Mouse (Mus musculus) brain, embryonic 18.5 days (tissue): Measurements from ENCODE around the gene Dph2.

ENCODE experiments used
- DNase-seq: peaks from one replicate; pipeline ENCODE4 v3.0.0-alpha.2; 2012; ENCODE audit warnings: low read depth, low spot score

The Dph2 gene

GRCm38 (mm10) chr4:117912131-117912561 is 20.3 kb upstream of the Dph2 start:
- no peak for DNase-seq

- DNase-seq: no peak
Measured at GRCm38 (mm10) chr4:117908834-117909453, 17.1 kb upstream of the Dph2 start.

- no peak for DNase-seq
Measured at GRCm38 (mm10) chr4:117906196-117906595, 14.4 kb upstream of the Dph2 start.

GRCm38 (mm10) chr4:117904761-117905160 is 12.9 kb upstream of the Dph2 start:
- DNase-seq: no peak

- DNase-seq: no peak
Measured at GRCm38 (mm10) chr4:117904094-117904493, 12.3 kb upstream of the Dph2 start.

- DNase-seq: no peak
Measured at GRCm38 (mm10) chr4:117898111-117898510, 6.3 kb upstream of the Dph2 start.

- no peak for DNase-seq
Measured at GRCm38 (mm10) chr4:117896031-117896430, 4.2 kb upstream of the Dph2 start.

- DNase-seq: no peak
Measured at GRCm38 (mm10) chr4:117895339-117895738, 3.5 kb upstream of the Dph2 start.

GRCm38 (mm10) chr4:117894601-117895000 is 2.8 kb upstream of the Dph2 start:
- DNase-seq: no peak

- no peak for DNase-seq
Measured at GRCm38 (mm10) chr4:117893376-117893775, 1.5 kb upstream of the Dph2 start.

- DNase-seq: no peak
Measured at GRCm38 (mm10) chr4:117890750-117891149, 1.1 kb downstream of the Dph2 start.

- no peak for DNase-seq
Measured at GRCm38 (mm10) chr4:117890031-117890430, 1.8 kb downstream of the Dph2 start.

- DNase-seq: no peak
Measured at GRCm38 (mm10) chr4:117889471-117889870, 2.4 kb downstream of the Dph2 start.

GRCm38 (mm10) chr4:117887920-117888319 is 3.9 kb downstream of the Dph2 start:
- no peak for DNase-seq

GRCm38 (mm10) chr4:117887133-117887532 is 4.7 kb downstream of the Dph2 start, which contains the start of gene Atp6v0b:
Gene Atp6v0b, minus strand, starts transcription at chr4:117887333.
- peak; percentile 81 for DNase-seq

- no peak for DNase-seq
Measured at GRCm38 (mm10) chr4:117886644-117887043, 5.2 kb downstream of the Dph2 start.

- DNase-seq: no peak
Measured at GRCm38 (mm10) chr4:117885994-117886393, 5.8 kb downstream of the Dph2 start.

- DNase-seq: no peak
Measured at GRCm38 (mm10) chr4:117885093-117885492, 6.7 kb downstream of the Dph2 start.

GRCm38 (mm10) chr4:117884146-117884545 is 7.7 kb downstream of the Dph2 start:
- DNase-seq: no peak

- DNase-seq: no peak
Measured at GRCm38 (mm10) chr4:117882701-117883691, 8.8 kb downstream of the Dph2 start, which contains the start of gene B4galt2. Gene B4galt2, minus strand, starts transcription at chr4:117883487.

- DNase-seq: no peak
Measured at GRCm38 (mm10) chr4:117878703-117879102, 13.1 kb downstream of the Dph2 start.

GRCm38 (mm10) chr4:117878301-117878700 is 13.5 kb downstream of the Dph2 start:
- no peak for DNase-seq

GRCm38 (mm10) chr4:117873615-117874014 is 18.2 kb downstream of the Dph2 start:
- no peak for DNase-seq
